Mouse (Mus musculus) hindbrain, embryonic 16.5 days (tissue): ENCODE measurements at regions not wholly inside any gene's neighbourhood (a gene's known extent, or its start where the extent isn't known, plus 50 kb on each side); places are given as distances from the start of the nearest gene placed in this dataset.

ENCODE experiments used
- ATAC-seq: fragments of 200-750 bp; cut with Nextera tagmentation; 2 replicates; pipeline ENCODE4 v1.8.0; 2017; ENCODE audit warnings: moderate TSS enrichment, moderate library complexity
- H3K27ac ChIP-seq: fragments of 300-500 bp; sonication (generic); 2 replicates; pipeline ENCODE4 v1.5.1; 2014; ENCODE audit warnings: low read depth, mild to moderate bottlenecking, control low read depth, low read length, moderate library complexity
- H3K27me3 ChIP-seq: fragments of 300-500 bp; sonication (generic); replicated peaks from 2 replicates; pipeline ENCODE4 v1.6.1; 2014; ENCODE audit warnings: low read length; ENCODE audit not compliant: control insufficient read depth, insufficient read depth
- H3K36me3 ChIP-seq: fragments of 300-500 bp; sonication (generic); 2 replicates; pipeline ENCODE4 v1.6.1; 2014; ENCODE audit warnings: mild to moderate bottlenecking, low read length, moderate library complexity, mixed read lengths; ENCODE audit not compliant: control insufficient read depth, insufficient read depth
- H3K4me1 ChIP-seq: fragments of 300-500 bp; sonication (generic); 2 replicates; pipeline ENCODE4 v1.6.1; 2014; ENCODE audit warnings: low read depth, low read length; ENCODE audit not compliant: control insufficient read depth, insufficient read depth
- H3K4me2 ChIP-seq: fragments of 300-500 bp; sonication (generic); 2 replicates; pipeline ENCODE4 v1.6.1; 2014; ENCODE audit warnings: mild to moderate bottlenecking, low read length, control low read depth, moderate library complexity
- H3K4me3 ChIP-seq: fragments of 300-500 bp; sonication (generic); 2 replicates; pipeline ENCODE4 v1.5.1; 2014; ENCODE audit warnings: mild to moderate bottlenecking, low read length, control low read depth, moderate library complexity
- H3K9ac ChIP-seq: fragments of 300-500 bp; sonication (generic); 2 replicates; pipeline ENCODE4 v1.6.1; 2014; ENCODE audit warnings: low read depth, mild to moderate bottlenecking, control low read depth, low read length, moderate library complexity
- H3K9me3 ChIP-seq: fragments of 300-500 bp; sonication (generic); 2 replicates; pipeline ENCODE4 v1.6.1; 2014; ENCODE audit warnings: mild to moderate bottlenecking, low read length, moderate library complexity; ENCODE audit not compliant: control insufficient read depth
- WGBS: fragments of 180-500 bp; shearing (Covaris S2); extraction: QIAGEN DNeasy Blood & Tissue Kit; methylation state at CpG from one replicate; pipeline ENCODE4 v1.1.7; 2014; 5-methylcytosine and 5-hydroxymethylcytosine counted together

- Histone ChIP-seq H3K36me3 (no peaks in the 10 kb centered on the region), H3K4me3 (no peak overlapping the region), H3K27ac (no peak overlapping the region), H3K4me2 (no peak overlapping the region), H3K27me3 (no peaks in the 10 kb centered on the region), H3K9me3 (no peaks in the 10 kb centered on the region), H3K4me1 (no peaks in the 10 kb centered on the region), H3K9ac (no peak overlapping the region)
- ATAC-seq = no peak
- WGBS = 62% methylated on average over 2 of the region's 2 CpGs
Observed at GRCm38 (mm10) chr7:117317362-117317761, 63.4 kb upstream of the Xylt1 start.

GRCm38 (mm10) chr7:117320552-117320951 lies 60.2 kb upstream of the Xylt1 start:
- no peak for ATAC-seq
- Histone ChIP-seq H3K4me2 (no peak overlapping the region), H3K4me1 (no peaks in the 10 kb centered on the region), H3K9me3 (no peaks in the 10 kb centered on the region), H3K27ac (no peak overlapping the region), H3K9ac (no peak overlapping the region), H3K4me3 (no peak overlapping the region), H3K36me3 (no peaks in the 10 kb centered on the region), H3K27me3 (no peaks in the 10 kb centered on the region)
- 42% methylated on average over 6 of the region's 6 CpGs for WGBS
